Mouse (Mus musculus) heart, embryonic 15.5 days (tissue): Measurements from ENCODE around the gene Ap2a2. TPM values are rescaled to one million over a fixed set of nuclear protein-coding genes. Genes with fewer than 3 reads are reported as not detected.
A peak's percentile ranks its signal among the peaks of the same experiment; 100 is the strongest.

Source experiments
- ATAC-seq: fragments of 200-750 bp; cut with Nextera tagmentation; replicated peaks from 2 replicates; pipeline ENCODE4 v1.8.0; 2017; ENCODE audit warnings: low read depth, moderate TSS enrichment; ENCODE audit not compliant: insufficient number of reproducible peaks, insufficient read depth, low FRiP score
- H3K27ac ChIP-seq: fragments of 300-500 bp; sonication (generic); 2 replicates; pipeline ENCODE4 v1.5.1; 2015; ENCODE audit warnings: mild to moderate bottlenecking, inconsistent platforms
- H3K27me3 ChIP-seq: fragments of 300-500 bp; sonication (generic); 2 replicates; pipeline ENCODE4 v1.6.1; 2015; ENCODE audit warnings: inconsistent platforms
- H3K36me3 ChIP-seq: fragments of 300-500 bp; sonication (generic); 2 replicates; pipeline ENCODE4 v1.6.1; 2015; ENCODE audit warnings: mild to moderate bottlenecking, inconsistent platforms
- H3K4me1 ChIP-seq: fragments of 300-500 bp; sonication (generic); replicated peaks from 2 replicates; pipeline ENCODE4 v1.6.1; 2015; ENCODE audit warnings: inconsistent platforms
- H3K4me2 ChIP-seq: fragments of 300-500 bp; sonication (generic); 2 replicates; pipeline ENCODE4 v1.6.1; 2015; ENCODE audit warnings: inconsistent platforms, mild to moderate bottlenecking, moderate library complexity
- H3K4me3 ChIP-seq: fragments of 300-500 bp; sonication (generic); 2 replicates; pipeline ENCODE4 v1.5.1; 2015; ENCODE audit warnings: mild to moderate bottlenecking, inconsistent platforms
- H3K9ac ChIP-seq: fragments of 300-500 bp; sonication (generic); 2 replicates; pipeline ENCODE4 v1.6.1; 2015; ENCODE audit warnings: mild to moderate bottlenecking, inconsistent platforms
- H3K9me3 ChIP-seq: fragments of 300-500 bp; sonication (generic); replicated peaks from 2 replicates; pipeline ENCODE4 v1.6.1; 2016; ENCODE audit warnings: inconsistent platforms
- WGBS: fragments of 180-500 bp; shearing (Covaris S2); methylation state at CpG from one replicate; pipeline ENCODE4 v1.1.7; 2015; ENCODE audit warnings: mixed read lengths; 5-methylcytosine and 5-hydroxymethylcytosine counted together
- polyA plus RNA-seq: library from polyadenylated mRNA; unstranded; fragments of >200 nt; fragmentation: Nextera tagmentation; extraction: Ambion mirVana; gene quantifications from 2 replicates; pipeline ENCODE4 v1.2.1, GENCODE M21; 2015

Gene Ap2a2
- polyA plus RNA-seq, 1 experiment from 2014 or later: 43.6 TPM

GRCm38 (mm10) chr7:141562421-141562851, 463 bp downstream of the Ap2a2 start:
- under 1% methylated on average over 33 of the region's 33 CpGs for WGBS

GRCm38 (mm10) chr7:141562852-141563427, 967 bp downstream of the Ap2a2 start:
- Histone ChIP-seq H3K36me3 (no peaks in the 10 kb centered on the region), H3K4me1 (peaks cover 32% of the 10 kb centered on the region), H3K9me3 (no peaks in the 10 kb centered on the region), H3K9ac (peak overlapping the region; percentile 99), H3K4me3 (peak overlapping the region; percentile 99), H3K4me2 (peak overlapping the region; percentile 86), H3K27ac (peak overlapping the region; percentile 86), H3K27me3 (no peaks in the 10 kb centered on the region)
- 0 out of 2 replicates have a peak, but pooled peaks have one; percentile 3 for ATAC-seq
- WGBS: 1% methylated on average over 21 of the region's 21 CpGs

More at GRCm38 (mm10) chr7:141562421-141562851, 463 bp downstream of the Ap2a2 start:
- ATAC-seq: peak; percentile 20
- Histone ChIP-seq H3K9ac (peak overlapping the region; percentile 99), H3K9me3 (no peaks in the 10 kb centered on the region), H3K4me3 (peak overlapping the region; percentile 99), H3K4me1 (peaks cover 32% of the 10 kb centered on the region), H3K4me2 (peak overlapping the region; percentile 86), H3K27me3 (no peaks in the 10 kb centered on the region), H3K36me3 (no peaks in the 10 kb centered on the region), H3K27ac (peak overlapping the region; percentile 86)

GRCm38 (mm10) chr7:141564561-141564960, 2.6 kb downstream of the Ap2a2 start:
- H3K27ac ChIP-seq: peak overlapping the region; percentile 24; the same call in 1 of the 2 replicates
- no peaks in the 10 kb centered on the region for H3K36me3 ChIP-seq
- H3K4me3 ChIP-seq: no peak overlapping the region
- no peaks in the 10 kb centered on the region for H3K27me3 ChIP-seq
- ATAC-seq: no peak
- H3K9me3 ChIP-seq: no peaks in the 10 kb centered on the region
- peak overlapping the region; percentile 6; the same call in 1 of the 2 replicates for H3K4me2 ChIP-seq
- H3K4me1 ChIP-seq: peaks cover 28% of the 10 kb centered on the region
- no peak overlapping the region for H3K9ac ChIP-seq
- WGBS: 62% methylated on average over 7 of the region's 7 CpGs

GRCm38 (mm10) chr7:141566587-141566986, 4.6 kb downstream of the Ap2a2 start:
- Histone ChIP-seq H3K4me3 (no peak overlapping the region), H3K36me3 (no peaks in the 10 kb centered on the region), H3K9ac (no peak overlapping the region), H3K9me3 (no peaks in the 10 kb centered on the region), H3K4me1 (peaks cover 27% of the 10 kb centered on the region), H3K4me2 (no peak overlapping the region), H3K27me3 (no peaks in the 10 kb centered on the region), H3K27ac (no peak overlapping the region)
- no peak for ATAC-seq
- WGBS: 72% methylated on average over 7 of the region's 7 CpGs

GRCm38 (mm10) chr7:141569283-141569803, 7.4 kb downstream of the Ap2a2 start:
- no peak for ATAC-seq
- H3K4me2 ChIP-seq: no peak overlapping the region
- peaks cover 16% of the 10 kb centered on the region for H3K4me1 ChIP-seq
- no peak overlapping the region for H3K9ac ChIP-seq
- H3K27ac ChIP-seq: no peak overlapping the region
- no peaks in the 10 kb centered on the region for H3K27me3 ChIP-seq
- H3K36me3 ChIP-seq: no peaks in the 10 kb centered on the region
- H3K9me3 ChIP-seq: no peaks in the 10 kb centered on the region
- WGBS: 82% methylated on average over 9 of the region's 9 CpGs
- H3K4me3 ChIP-seq: no peak overlapping the region

DNA sequence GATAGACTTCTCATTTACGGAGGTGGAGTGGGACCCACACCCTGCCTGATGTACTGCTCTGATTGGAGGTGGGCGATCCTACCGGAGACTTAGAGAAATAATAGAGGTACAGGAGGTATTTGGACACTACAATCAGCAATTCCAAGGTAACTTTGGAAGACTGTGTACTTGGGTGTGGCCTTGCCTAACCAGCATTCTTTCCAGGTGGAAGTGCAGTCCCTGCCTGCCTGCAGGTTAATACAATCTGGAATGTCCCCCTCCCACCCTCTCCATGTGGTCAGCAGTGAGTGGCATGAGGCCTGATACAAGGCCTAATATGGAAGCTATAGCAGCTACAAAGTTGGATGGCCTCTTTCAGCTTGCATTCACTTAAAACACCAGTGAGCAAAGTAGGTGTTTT, 7.9 kb downstream of the Ap2a2 start:
- 87% methylated on average over 3 of the region's 3 CpGs for WGBS
- ATAC-seq: no peak
- H3K27ac ChIP-seq: no peak overlapping the region

DNA sequence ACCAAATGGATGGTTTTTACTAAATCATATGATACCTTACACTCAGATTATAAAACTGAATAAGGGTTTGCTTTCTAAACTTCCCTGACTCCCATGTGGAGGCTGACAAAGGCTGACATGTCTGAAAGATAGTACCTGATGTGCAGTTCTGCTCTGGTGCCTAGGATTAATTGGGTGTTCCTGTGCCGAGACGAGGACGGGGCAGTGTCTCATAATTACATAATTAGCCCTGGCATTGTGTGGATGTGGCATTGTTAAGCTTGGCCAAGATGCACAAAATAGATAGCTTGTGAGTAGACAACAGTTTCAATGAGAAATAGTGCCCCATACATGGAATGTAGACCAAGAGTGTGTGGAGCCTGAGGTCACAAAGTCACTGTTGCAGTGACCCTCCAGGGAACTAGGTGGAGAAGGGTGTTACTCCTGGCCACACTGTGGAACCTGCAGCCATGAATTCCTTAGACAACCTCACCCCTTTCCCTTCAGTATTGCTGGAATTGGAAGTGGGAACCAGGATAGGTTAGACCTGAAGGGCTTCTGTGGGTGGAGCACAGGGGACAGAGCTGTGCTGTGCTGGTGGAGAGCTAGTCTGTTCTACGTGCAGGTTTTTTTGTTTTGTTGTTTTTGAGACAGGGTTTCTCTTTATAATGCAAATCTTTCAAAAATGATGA, 8.8 kb downstream of the Ap2a2 start:
- H3K27ac ChIP-seq: no peak overlapping the region
- no peak overlapping the region for H3K4me3 ChIP-seq
- ATAC-seq: no peak
- 86% methylated on average over 4 of the region's 4 CpGs for WGBS
- H3K4me1 ChIP-seq: peaks cover 10% of the 10 kb centered on the region
- H3K36me3 ChIP-seq: no peaks in the 10 kb centered on the region
- no peaks in the 10 kb centered on the region for H3K27me3 ChIP-seq
- no peak overlapping the region for H3K4me2 ChIP-seq
- no peaks in the 10 kb centered on the region for H3K9me3 ChIP-seq
- no peak overlapping the region for H3K9ac ChIP-seq

More for the DNA sequence above, 7.9 kb downstream of the Ap2a2 start:
- Histone ChIP-seq H3K9me3 (no peaks in the 10 kb centered on the region), H3K4me3 (no peak overlapping the region), H3K36me3 (no peaks in the 10 kb centered on the region), H3K27me3 (no peaks in the 10 kb centered on the region), H3K9ac (no peak overlapping the region), H3K4me2 (no peak overlapping the region), H3K4me1 (peaks cover 10% of the 10 kb centered on the region)

DNA sequence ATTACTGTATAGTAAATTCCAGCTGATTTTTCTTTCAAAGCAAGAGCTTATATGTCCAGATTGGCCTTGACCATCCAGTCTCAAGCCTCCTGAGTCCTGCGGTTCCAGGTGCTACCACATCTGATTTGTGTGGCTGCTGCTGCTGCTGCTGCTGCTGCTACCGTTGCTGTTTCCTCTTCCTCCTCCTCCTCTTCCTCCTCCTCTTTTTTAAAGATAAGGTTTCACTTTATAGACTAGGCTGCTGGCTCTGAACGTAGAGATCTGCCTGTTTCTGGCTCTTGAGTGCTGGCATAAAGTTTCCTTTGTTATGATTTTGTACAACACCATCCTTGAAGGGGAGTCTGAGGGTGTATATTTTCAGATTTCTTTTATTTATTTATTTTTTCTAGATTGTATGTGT, 12.1 kb downstream of the Ap2a2 start:
- H3K9me3 ChIP-seq: no peaks in the 10 kb centered on the region
- no peak overlapping the region for H3K4me2 ChIP-seq
- 58% methylated on average over 3 of the region's 3 CpGs for WGBS
- H3K4me1 ChIP-seq: peaks cover 12% of the 10 kb centered on the region; the same call in 1 of the 2 replicates
- no peak for ATAC-seq
- no peaks in the 10 kb centered on the region for H3K36me3 ChIP-seq
- no peak overlapping the region for H3K9ac ChIP-seq
- H3K4me3 ChIP-seq: no peak overlapping the region
- H3K27me3 ChIP-seq: no peaks in the 10 kb centered on the region
- no peak overlapping the region for H3K27ac ChIP-seq

- no peak for ATAC-seq
- 91% methylated on average over 2 of the region's 3 CpGs for WGBS
These were observed 13.5 kb downstream of the Ap2a2 start for GRCm38 (mm10) chr7:141575481-141575880.

GRCm38 (mm10) chr7:141577801-141578200, 15.8 kb downstream of the Ap2a2 start:
- H3K9ac ChIP-seq: no peak overlapping the region
- no peaks in the 10 kb centered on the region for H3K36me3 ChIP-seq
- H3K4me1 ChIP-seq: peaks cover 8% of the 10 kb centered on the region; the same call in 1 of the 2 replicates
- no peak for ATAC-seq
- no peak overlapping the region for H3K27ac ChIP-seq
- H3K27me3 ChIP-seq: no peaks in the 10 kb centered on the region
- no peak overlapping the region for H3K4me3 ChIP-seq
- H3K9me3 ChIP-seq: no peaks in the 10 kb centered on the region
- H3K4me2 ChIP-seq: no peak overlapping the region
- WGBS: 77% methylated on average over 3 of the region's 3 CpGs

More at GRCm38 (mm10) chr7:141575481-141575880, 13.5 kb downstream of the Ap2a2 start:
- Histone ChIP-seq H3K4me3 (no peak overlapping the region), H3K9ac (no peak overlapping the region), H3K9me3 (no peaks in the 10 kb centered on the region), H3K4me1 (peaks cover 8% of the 10 kb centered on the region; the same call in 1 of the 2 replicates), H3K27ac (no peak overlapping the region), H3K27me3 (no peaks in the 10 kb centered on the region), H3K4me2 (no peak overlapping the region), H3K36me3 (no peaks in the 10 kb centered on the region)

GRCm38 (mm10) chr7:141578511-141578910, 16.5 kb downstream of the Ap2a2 start:
- no peaks in the 10 kb centered on the region for H3K9me3 ChIP-seq
- H3K36me3 ChIP-seq: no peaks in the 10 kb centered on the region
- H3K4me1 ChIP-seq: peaks cover 6% of the 10 kb centered on the region; the same call in 1 of the 2 replicates
- H3K27ac ChIP-seq: no peak overlapping the region
- H3K9ac ChIP-seq: no peak overlapping the region
- H3K27me3 ChIP-seq: no peaks in the 10 kb centered on the region
- no peak overlapping the region for H3K4me3 ChIP-seq
- 94% methylated on average over 1 of the region's 1 CpGs for WGBS
- H3K4me2 ChIP-seq: no peak overlapping the region
- no peak for ATAC-seq
